Mouse (Mus musculus): ENCODE results near the gene Ap5b1.

The Ap5b1 gene

GRCm38 (mm10) chr19:5609547-5610404 is 42.0 kb downstream of the Ap5b1 start, which contains the start of gene Kat5:
Gene Kat5 (minus strand): TSS chr19:5610237.
- DNase-seq (ENCODE audit: low spot score) = peak; percentile 93

GRCm38 (mm10) chr19:5611973-5612372 is 44.1 kb downstream of the Ap5b1 start:
- DNase-seq (ENCODE audit: low spot score) = no peak

GRCm38 (mm10) chr19:5612762-5613411 is 45.1 kb downstream of the Ap5b1 start:
- DNase-seq (ENCODE audit: low spot score) = no peak

- no peak for DNase-seq (ENCODE audit: low spot score)
Observed at GRCm38 (mm10) chr19:5614953-5615352, 47.1 kb downstream of the Ap5b1 start.

GRCm38 (mm10) chr19:5620007-5620406 is 52.2 kb downstream of the Ap5b1 start:
- no peak for DNase-seq (ENCODE audit: low spot score)

All from layer of hippocampus, adult 11-12 months (tissue).